Mouse (Mus musculus) small intestine, adult 2 months (tissue): ENCODE results near the gene Crebbp.

Experiments used
- CTCF ChIP-seq: fragments of 200-500 bp; IDR thresholded peaks from 2 replicates; pipeline ENCODE4 v1.5.1; 2012; ENCODE audit warnings: low read depth, mild to moderate bottlenecking, control low read depth, inconsistent platforms, low read length, moderate library complexity, mixed read lengths; ENCODE audit not compliant: insufficient replicate concordance, insufficient read length; ENCODE audit errors: extremely low read depth
- POLR2A ChIP-seq: fragments of 200-500 bp; IDR thresholded peaks from 2 replicates; pipeline ENCODE4 v1.6.1; 2012; ENCODE audit warnings: low read depth, mild to moderate bottlenecking, control low read depth, inconsistent platforms, low read length, moderate library complexity

GRCm38 (mm10) chr16:4203592-4203991, 10.2 kb downstream of the Crebbp start:
- TF ChIP-seq CTCF: no peak
- no peak for TF ChIP-seq POLR2A
